Mouse (Mus musculus): ENCODE results near the gene Lrrc3b.

Lrrc3b gene

DNA sequence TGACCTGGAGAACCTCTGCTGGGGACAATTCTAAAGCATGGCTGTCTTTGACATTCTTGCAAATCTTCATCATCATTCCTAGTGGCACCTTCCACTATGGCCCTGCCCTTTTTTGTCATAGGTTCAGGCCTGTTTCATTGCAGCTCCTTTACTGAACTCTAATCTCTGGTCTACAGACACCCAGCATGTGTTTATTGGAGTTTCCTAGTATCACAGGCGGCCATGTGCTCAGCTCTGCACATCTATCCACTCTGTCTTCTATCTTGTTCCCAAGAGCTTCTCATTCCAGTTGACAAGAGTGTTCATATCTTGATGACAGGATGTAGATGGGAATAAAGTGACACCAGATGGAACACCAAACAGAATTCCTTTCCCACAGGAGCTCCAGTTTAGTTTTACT, 108.6 kb downstream of the Lrrc3b start:
- no peak for DNase-seq

DNA sequence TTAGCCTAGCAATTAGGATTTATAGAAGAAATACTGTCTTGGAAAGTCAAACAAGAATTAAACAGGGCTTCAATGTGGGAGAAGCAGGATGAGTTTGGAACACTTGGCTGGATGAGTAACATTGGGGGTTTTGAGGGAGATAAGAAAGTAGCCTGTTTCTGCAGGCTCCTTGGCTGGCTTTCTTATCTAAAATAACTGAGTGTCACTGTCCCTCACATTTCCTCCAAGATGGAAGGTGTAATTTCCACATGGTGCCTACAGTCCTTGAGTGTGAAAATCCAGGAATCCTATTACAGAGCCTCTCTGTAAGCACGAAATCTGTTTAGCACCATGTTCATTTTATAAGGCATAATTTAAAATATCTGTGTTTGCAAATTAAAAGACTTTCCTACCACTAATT, 112.9 kb downstream of the Lrrc3b start:
- no peak for DNase-seq

DNA sequence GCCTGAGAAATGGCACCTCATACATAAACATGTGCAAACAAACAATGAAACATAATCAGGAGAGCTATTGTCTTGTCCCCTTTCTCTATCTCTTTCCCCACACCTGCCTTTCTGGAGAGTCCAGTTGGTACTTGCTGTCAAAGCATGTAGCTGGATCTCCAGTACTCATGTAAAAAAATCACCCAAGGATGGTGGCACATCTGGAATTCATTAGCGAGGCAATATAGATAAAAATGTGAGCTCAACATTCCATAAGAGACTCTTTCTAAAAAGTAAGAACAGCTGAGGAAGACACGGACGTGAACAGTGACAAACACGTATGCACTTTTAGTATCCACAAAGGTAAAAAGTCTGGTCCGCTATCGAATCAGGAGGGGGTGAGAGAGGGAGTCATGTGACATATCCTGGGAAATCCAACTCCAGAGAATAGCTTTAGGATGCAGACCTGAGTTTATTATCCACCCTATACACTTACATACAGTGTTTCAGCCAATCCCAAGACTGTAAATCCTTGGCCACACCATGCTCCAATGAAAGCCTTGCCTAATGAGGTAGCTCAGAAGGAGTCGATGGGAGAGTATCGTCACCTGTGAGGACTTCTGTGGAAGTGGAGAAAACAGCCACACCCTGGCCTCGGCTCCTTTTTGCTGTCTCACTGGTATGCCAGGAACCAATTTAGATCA, 116.2 kb downstream of the Lrrc3b start:
- DNase-seq, result no peak

DNA sequence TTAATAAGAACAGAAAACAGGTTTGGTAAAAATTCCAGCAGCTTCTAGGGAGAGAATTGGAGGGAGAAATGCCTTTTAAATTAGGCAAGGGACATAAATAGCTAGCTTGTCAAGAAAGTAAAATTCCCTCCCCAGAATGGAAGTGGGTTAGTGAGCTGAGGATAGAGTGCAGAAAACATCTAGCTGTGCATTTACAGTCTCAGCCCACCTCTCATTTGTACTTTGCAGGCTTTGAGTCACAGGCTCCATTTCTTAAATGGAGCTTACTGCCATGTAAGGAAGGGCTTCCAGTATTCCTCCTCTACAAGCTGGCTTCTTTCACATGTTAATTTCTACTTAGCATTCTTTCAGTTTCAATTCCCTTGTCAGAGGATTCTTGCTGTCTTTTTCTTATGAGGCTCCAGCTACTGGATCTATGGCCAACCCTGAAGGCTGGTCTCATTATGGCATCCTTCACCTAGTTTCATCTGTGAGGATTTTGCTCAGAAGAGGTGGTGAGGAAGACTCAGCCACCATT, 119.3 kb downstream of the Lrrc3b start:
- no peak for DNase-seq

DNA sequence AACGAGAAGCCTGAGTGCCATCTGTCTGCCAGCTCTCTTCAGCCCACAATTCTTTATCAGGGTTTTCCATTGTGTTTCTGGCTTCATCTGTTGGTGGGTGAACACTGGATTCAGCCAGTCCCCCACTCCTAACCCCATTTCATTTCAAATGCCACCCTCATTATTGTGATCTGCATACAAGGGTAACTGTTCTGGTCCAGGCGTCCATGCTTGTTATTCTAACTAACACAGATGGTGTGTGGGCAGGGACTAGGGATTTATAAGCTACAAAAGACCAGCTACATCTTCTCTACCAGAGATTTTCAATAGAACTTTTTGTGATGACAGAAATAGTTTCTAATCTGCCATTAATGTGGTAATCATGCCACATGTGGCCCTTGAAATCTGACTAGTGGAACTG, 130.2 kb downstream of the Lrrc3b start:
- no peak for DNase-seq

All from right cerebral cortex, postnatal 4 days (tissue).